Mouse (Mus musculus) liver, embryonic 16.5 days (tissue): ENCODE data around the gene Grm8. TPM values are rescaled to one million over a fixed set of nuclear protein-coding genes. Genes with fewer than 3 reads are reported as not detected.

ENCODE experiments used
- ATAC-seq: fragments of 200-750 bp; cut with Nextera tagmentation; 2 replicates; pipeline ENCODE4 v1.8.0; 2017; ENCODE audit warnings: low read depth, mild to moderate bottlenecking, moderate number of reproducible peaks, moderate library complexity
- H3K27ac ChIP-seq: fragments of 300-500 bp; sonication (generic); 2 replicates; pipeline ENCODE4 v1.5.1; 2014; ENCODE audit warnings: mild to moderate bottlenecking, low read length
- H3K27me3 ChIP-seq: fragments of 300-500 bp; sonication (generic); 2 replicates; pipeline ENCODE4 v1.6.1; 2014; ENCODE audit warnings: low read depth, low read length, mixed read lengths; ENCODE audit not compliant: control insufficient read depth, insufficient read depth
- H3K36me3 ChIP-seq: fragments of 300-500 bp; sonication (generic); 2 replicates; pipeline ENCODE4 v1.6.1; 2014; ENCODE audit warnings: mild to moderate bottlenecking; ENCODE audit not compliant: control insufficient read depth, insufficient read depth
- H3K4me1 ChIP-seq: fragments of 300-500 bp; sonication (generic); 2 replicates; pipeline ENCODE4 v1.6.1; 2014; ENCODE audit warnings: low read depth, low read length, mixed read lengths; ENCODE audit not compliant: control insufficient read depth
- H3K4me2 ChIP-seq: fragments of 300-500 bp; sonication (generic); 2 replicates; pipeline ENCODE4 v1.6.1; 2014; ENCODE audit warnings: low read depth, low read length, mixed read lengths
- H3K4me3 ChIP-seq: fragments of 300-500 bp; sonication (generic); 2 replicates; pipeline ENCODE4 v1.5.1; 2014; ENCODE audit warnings: low read depth, mild to moderate bottlenecking, low read length
- H3K9ac ChIP-seq: fragments of 300-500 bp; sonication (generic); 2 replicates; pipeline ENCODE4 v1.6.1; 2014; ENCODE audit warnings: low read depth, low read length
- H3K9me3 ChIP-seq: fragments of 300-500 bp; sonication (generic); replicated peaks from 2 replicates; pipeline ENCODE4 v1.6.1; 2016; ENCODE audit warnings: low read length; ENCODE audit not compliant: control insufficient read depth
- WGBS: fragments of 180-500 bp; shearing (Covaris S2); extraction: QIAGEN DNeasy Blood & Tissue Kit; methylation state at CpG from one replicate; pipeline ENCODE4 v1.1.7; 2014; ENCODE audit not compliant: insufficient replicate concordance; 5-methylcytosine and 5-hydroxymethylcytosine counted together
- polyA plus RNA-seq: library from polyadenylated mRNA; unstranded; fragments of >200 nt; fragmentation: Nextera tagmentation; extraction: Ambion mirVana; gene quantifications from 2 replicates; pipeline ENCODE4 v1.2.1, GENCODE M21; 2015

The Grm8 gene
- polyA plus RNA-seq, 1 experiment from 2014 or later, result 0.02 TPM

DNA sequence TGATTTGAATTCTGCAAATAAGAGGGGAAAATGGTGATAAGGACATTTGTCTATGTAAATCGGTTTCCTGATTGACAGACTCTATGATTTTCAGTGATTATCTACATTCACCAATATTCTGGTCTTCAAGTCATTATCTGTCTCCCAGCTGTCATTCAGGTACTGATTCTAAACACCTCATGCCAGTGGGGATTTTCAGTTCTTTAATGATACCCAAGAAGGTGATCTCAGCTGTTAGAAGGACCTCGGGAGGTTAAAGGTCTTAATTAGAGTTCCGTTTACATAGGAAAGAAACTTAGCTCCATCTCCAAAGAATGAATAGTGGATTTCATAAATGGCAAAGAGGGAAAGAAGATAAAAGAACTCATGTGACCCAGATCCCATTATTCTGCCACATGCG is 143.7 kb downstream of the Grm8 start:
- H3K9me3 ChIP-seq, result no peaks in the 10 kb centered on the region
- 62% methylated on average over 4 of the region's 4 CpGs for WGBS
- H3K9ac ChIP-seq, result no peak overlapping the region
- ATAC-seq, result no peak
- no peaks in the 10 kb centered on the region for H3K36me3 ChIP-seq
- no peaks in the 10 kb centered on the region for H3K4me1 ChIP-seq
- no peak overlapping the region for H3K4me2 ChIP-seq
- no peaks in the 10 kb centered on the region for H3K27me3 ChIP-seq
- no peak overlapping the region for H3K4me3 ChIP-seq
- no peak overlapping the region for H3K27ac ChIP-seq

DNA sequence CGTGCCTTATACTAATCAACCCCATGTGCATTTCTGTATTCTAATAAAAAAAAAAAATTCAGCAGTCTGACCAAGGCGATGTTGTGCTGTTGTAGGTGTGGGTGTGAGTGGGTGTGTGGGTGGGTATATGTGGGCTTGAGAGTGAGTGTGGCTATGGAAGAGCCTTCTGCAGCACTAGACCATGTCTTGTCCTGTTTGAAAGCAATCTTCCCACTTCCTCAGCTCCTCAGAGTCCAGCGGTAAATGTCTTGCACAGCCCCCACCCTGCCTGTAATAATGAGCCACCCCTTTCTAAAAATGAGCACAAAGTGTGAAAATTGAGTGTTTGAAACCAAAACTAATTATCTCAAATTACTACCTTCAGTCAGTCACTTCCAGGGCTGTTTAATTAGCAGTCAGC is 152.4 kb downstream of the Grm8 start:
- Histone ChIP-seq H3K4me3 (no peak overlapping the region), H3K27me3 (no peaks in the 10 kb centered on the region), H3K4me1 (no peaks in the 10 kb centered on the region), H3K27ac (no peak overlapping the region), H3K9me3 (no peaks in the 10 kb centered on the region), H3K4me2 (no peak overlapping the region), H3K9ac (no peak overlapping the region), H3K36me3 (no peaks in the 10 kb centered on the region)
- ATAC-seq, result no peak
- 58% methylated on average over 3 of the region's 3 CpGs for WGBS

DNA sequence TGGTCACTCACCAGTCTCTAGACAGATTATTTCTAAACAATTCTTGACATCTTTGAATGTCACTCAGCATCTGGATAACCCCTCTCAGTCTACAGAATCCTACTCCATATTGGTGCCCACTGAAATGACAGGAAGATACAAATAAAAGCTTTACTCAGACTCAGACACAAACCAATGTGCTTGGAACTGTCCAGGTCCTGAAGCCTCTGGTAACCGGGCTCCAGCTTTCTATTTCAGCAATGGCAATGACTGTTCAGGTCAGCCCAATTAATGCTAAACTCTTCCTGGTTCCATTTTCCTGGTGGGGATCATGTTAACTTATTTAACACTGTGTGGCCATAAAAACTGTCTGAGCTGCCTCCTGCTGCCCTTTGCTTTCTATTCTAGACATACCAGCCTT is 153.0 kb downstream of the Grm8 start:
- Histone ChIP-seq H3K27ac (no peak overlapping the region), H3K4me3 (no peak overlapping the region), H3K9me3 (no peaks in the 10 kb centered on the region), H3K4me1 (no peaks in the 10 kb centered on the region), H3K9ac (no peak overlapping the region), H3K4me2 (no peak overlapping the region), H3K27me3 (no peaks in the 10 kb centered on the region), H3K36me3 (no peaks in the 10 kb centered on the region)
- ATAC-seq, result no peak
- 27% methylated on average over 1 of the region's 1 CpGs for WGBS

DNA sequence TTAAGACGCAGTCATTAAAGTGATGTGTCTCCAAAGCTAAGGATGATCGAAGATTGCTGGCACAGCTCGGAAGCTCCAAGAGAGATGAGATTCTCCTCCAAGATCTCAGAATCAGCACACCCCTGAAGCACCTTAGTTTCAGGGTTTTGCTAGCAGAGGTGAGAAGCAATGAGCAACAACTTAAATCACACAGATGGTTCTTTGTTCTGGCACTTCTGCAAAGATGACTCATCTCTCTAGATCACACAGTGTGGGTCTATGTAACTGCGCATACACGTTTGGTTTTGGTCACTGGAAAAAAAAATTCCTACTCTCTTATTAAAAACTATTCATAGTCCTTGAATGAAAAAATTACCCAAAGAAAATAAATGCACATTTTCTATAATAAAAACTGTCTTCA is 157.6 kb downstream of the Grm8 start:
- no peaks in the 10 kb centered on the region for H3K27me3 ChIP-seq
- H3K9me3 ChIP-seq, result no peaks in the 10 kb centered on the region
- no peaks in the 10 kb centered on the region for H3K4me1 ChIP-seq
- H3K36me3 ChIP-seq, result no peaks in the 10 kb centered on the region
- no peak for ATAC-seq
- H3K9ac ChIP-seq, result no peak overlapping the region
- no peak overlapping the region for H3K4me3 ChIP-seq
- no peak overlapping the region for H3K4me2 ChIP-seq
- 71% methylated on average over 5 of the region's 5 CpGs for WGBS
- H3K27ac ChIP-seq, result no peak overlapping the region

DNA sequence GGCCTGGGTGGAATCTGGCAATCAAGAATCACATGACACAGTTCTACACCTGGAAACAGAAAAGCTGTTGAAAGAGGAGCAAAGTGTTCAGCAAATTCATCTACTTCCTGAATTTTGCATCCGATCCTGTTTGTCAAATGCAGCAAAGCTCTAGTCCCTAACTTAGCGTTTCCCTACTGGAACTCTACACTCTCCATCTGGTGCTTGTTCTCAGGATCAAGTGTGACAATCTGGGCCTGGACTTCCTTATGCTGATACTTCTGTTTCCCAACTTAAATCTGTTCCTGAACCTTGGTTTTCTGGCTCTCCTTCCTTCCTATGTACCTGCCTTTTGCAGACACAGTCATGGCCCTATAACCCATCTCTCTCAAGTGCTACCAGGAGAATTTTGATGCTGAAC is 166.1 kb downstream of the Grm8 start:
- Histone ChIP-seq H3K4me1 (no peaks in the 10 kb centered on the region), H3K36me3 (no peaks in the 10 kb centered on the region), H3K9ac (no peak overlapping the region), H3K4me3 (no peak overlapping the region), H3K27me3 (no peaks in the 10 kb centered on the region), H3K9me3 (no peaks in the 10 kb centered on the region), H3K27ac (no peak overlapping the region), H3K4me2 (no peak overlapping the region)
- no peak for ATAC-seq
- 43% methylated on average over 2 of the region's 2 CpGs for WGBS

DNA sequence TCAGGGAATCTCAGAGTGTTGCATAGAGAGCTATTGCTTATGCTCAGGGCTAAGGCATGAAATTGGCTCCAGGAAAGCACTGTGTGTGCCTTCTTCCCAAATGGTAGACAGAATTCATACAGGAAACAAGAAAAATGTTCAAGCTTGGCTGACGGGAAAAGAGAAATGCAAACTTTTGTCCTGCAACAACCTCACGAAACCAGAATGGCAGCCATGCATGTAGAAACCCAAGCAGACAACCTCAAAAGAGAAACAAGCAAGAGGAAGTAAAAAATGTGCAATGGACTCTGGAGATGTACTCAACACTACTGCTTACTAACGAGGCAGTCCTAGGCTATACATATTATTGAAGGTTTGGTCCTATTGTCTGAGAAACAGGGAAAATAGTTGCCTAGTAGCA is 167.9 kb downstream of the Grm8 start:
- no peaks in the 10 kb centered on the region for H3K4me1 ChIP-seq
- no peak overlapping the region for H3K4me3 ChIP-seq
- H3K36me3 ChIP-seq, result no peaks in the 10 kb centered on the region
- H3K27me3 ChIP-seq, result no peaks in the 10 kb centered on the region
- H3K9ac ChIP-seq, result no peak overlapping the region
- no peak overlapping the region for H3K4me2 ChIP-seq
- no peak overlapping the region for H3K27ac ChIP-seq
- 51% methylated on average over 3 of the region's 3 CpGs for WGBS
- no peak for ATAC-seq
- no peaks in the 10 kb centered on the region for H3K9me3 ChIP-seq

DNA sequence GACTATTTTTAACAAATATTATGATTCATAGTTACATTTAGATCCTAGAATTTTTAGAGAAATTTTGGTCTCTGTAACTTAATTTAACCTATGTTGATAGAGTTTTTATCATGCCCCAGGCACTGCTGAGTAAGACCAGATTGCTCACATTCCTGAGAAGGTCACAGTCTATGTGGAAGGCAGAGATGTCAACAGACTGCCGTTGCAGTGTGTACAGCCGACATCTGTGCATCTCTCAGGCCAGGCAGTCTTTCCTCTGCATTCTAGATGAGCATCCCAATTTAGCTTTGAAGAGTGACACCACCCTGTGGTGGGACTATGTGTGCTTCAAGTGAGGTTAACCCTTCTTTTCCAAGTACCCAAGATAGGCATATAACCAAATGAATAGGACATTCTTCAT is 169.7 kb downstream of the Grm8 start:
- H3K4me1 ChIP-seq, result no peaks in the 10 kb centered on the region
- no peaks in the 10 kb centered on the region for H3K27me3 ChIP-seq
- no peak overlapping the region for H3K4me2 ChIP-seq
- no peaks in the 10 kb centered on the region for H3K36me3 ChIP-seq
- no peak overlapping the region for H3K4me3 ChIP-seq
- H3K9me3 ChIP-seq, result no peaks in the 10 kb centered on the region
- WGBS, result 45% methylated on average over 2 of the region's 2 CpGs
- H3K9ac ChIP-seq, result no peak overlapping the region
- no peak overlapping the region for H3K27ac ChIP-seq
- no peak for ATAC-seq

DNA sequence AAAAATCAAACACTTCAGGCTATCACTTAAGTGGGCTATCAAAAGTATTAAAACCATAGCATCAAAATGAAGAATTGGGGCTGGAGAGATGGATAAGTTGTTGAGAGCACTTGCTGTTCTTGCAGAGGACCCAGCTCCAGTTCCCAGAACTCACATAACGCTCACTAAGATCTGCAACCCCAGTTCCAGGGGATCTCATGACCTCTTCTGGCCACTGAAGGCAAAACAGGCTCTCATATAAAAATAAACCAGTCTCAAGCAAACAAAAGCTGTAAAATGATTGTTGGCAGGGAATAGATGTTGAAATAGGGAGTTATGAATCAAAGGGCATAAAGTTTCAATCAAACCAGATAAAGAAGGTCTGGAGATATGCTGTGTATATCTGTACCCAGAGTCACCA is 171.1 kb downstream of the Grm8 start:
- no peak for ATAC-seq
- Histone ChIP-seq H3K9me3 (no peaks in the 10 kb centered on the region), H3K27ac (no peak overlapping the region), H3K9ac (no peak overlapping the region), H3K36me3 (no peaks in the 10 kb centered on the region), H3K4me3 (no peak overlapping the region), H3K27me3 (no peaks in the 10 kb centered on the region), H3K4me2 (no peak overlapping the region), H3K4me1 (no peaks in the 10 kb centered on the region)
- WGBS, result 58% methylated on average over 1 of the region's 1 CpGs

DNA sequence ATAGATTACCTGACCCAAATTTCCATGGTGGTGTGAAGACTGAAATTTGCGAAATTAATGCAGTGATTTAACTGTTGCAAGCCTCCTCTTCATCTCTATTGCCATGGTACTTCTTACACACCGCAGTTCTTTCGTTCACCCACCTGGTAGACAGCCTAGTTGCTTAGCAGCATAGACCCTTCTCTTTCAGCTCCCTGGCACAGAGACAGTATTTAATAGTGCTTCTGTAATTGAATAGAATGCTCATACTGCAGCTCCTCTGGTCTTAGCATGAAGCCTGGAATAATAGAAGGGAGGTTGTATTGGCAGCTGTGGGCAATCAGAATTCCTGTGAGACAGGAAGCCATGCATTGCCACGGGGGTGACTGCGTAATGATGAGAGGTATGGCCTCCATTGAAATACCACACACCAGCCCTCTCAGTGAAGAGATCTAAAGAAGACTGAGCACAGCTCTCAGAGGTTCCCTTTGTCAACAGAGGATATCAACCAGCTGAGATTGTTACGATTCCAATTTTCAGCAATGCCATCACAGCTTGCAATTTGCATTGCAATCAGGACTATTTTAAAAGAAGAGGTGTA is 178.6 kb downstream of the Grm8 start:
- Histone ChIP-seq H3K4me2 (no peak overlapping the region), H3K9ac (no peak overlapping the region), H3K4me1 (no peaks in the 10 kb centered on the region), H3K9me3 (no peaks in the 10 kb centered on the region), H3K27ac (no peak overlapping the region), H3K4me3 (no peak overlapping the region), H3K36me3 (no peaks in the 10 kb centered on the region), H3K27me3 (no peaks in the 10 kb centered on the region)
- no peak for ATAC-seq
- WGBS, result 55% methylated on average over 6 of the region's 6 CpGs
